15 mouse cellular contexts compared by ENCODE assay signal in genomic region chr2:22775681-22776080, GRCm38 (mm10). TPM values are rescaled to one million over a fixed set of nuclear protein-coding genes. Genes with fewer than 3 reads are reported as not detected.
DNase-seq lines count a peak whose midpoint lies in the region; ATAC-seq and TF ChIP-seq lines count a peak whose summit lies in the region.
"Had no signal": no experiment of that assay in that cellular context is flagged by ENCODE, and none has a peak within 500 bp of the region (broad histone marks: within the 10 kb centered on the region; RNA-seq: fewer than 3 reads in every experiment).

No protein-coding gene starts in this region.

- H3ac ChIP-seq in myocyte (ENCODE audit: control insufficient read depth, insufficient read length): no peak overlapping the region

- DNase-seq in lung, embryonic 14.5 days: peak; percentile 9
- DNase-seq in lung, adult 18-20 months: no peak
- peak; percentile 58 for DNase-seq in Muller cell, postnatal 12 days (ENCODE audit: inconsistent ontology term)
- no peak for DNase-seq in frontal cortex, postnatal 10 days (ENCODE audit: low spot score in 2 of 2)
- no peak for DNase-seq in adrenal gland, postnatal 4 days (ENCODE audit: low spot score in 2 of 2)
- DNase-seq: cerebellum, adult 18-20 months; gastrocnemius, postnatal 14 days; layer of hippocampus, adult 9-11 months had no signal

- H3K9ac ChIP-seq in lung, embryonic 14.5 days: no peak overlapping the region
- no peak overlapping the region for H3K9ac ChIP-seq in embryonic facial prominence, embryonic 15.5 days
- H3K9ac ChIP-seq: forebrain, embryonic 15.5 days; intestine, embryonic 15.5 days; limb, embryonic 15.5 days; neural tube, embryonic 12.5 days had no signal

- H3K9me3 ChIP-seq in lung, embryonic 14.5 days (ENCODE audit: low read depth, low read length): no peaks in the 10 kb centered on the region
- H3K9me3 ChIP-seq in embryonic facial prominence, embryonic 15.5 days (replicated peaks): no peaks in the 10 kb centered on the region
- H3K9me3 ChIP-seq: forebrain, embryonic 15.5 days; heart, embryonic 10.5 days; intestine, embryonic 15.5 days; limb, embryonic 15.5 days; neural tube, embryonic 12.5 days had no signal

- H3K36me3 ChIP-seq in lung, embryonic 14.5 days (ENCODE audit: insufficient read depth): no peaks in the 10 kb centered on the region
- H3K36me3 ChIP-seq in embryonic facial prominence, embryonic 15.5 days: no peaks in the 10 kb centered on the region
- H3K36me3 ChIP-seq in myocyte (ENCODE audit: control insufficient read depth, insufficient read depth): no peaks in the 10 kb centered on the region
- H3K36me3 ChIP-seq: forebrain, embryonic 15.5 days; heart, embryonic 10.5 days; intestine, embryonic 15.5 days; limb, embryonic 15.5 days; neural tube, embryonic 12.5 days had no signal

- H3K27me3 ChIP-seq in lung, embryonic 14.5 days (ENCODE audit: insufficient read depth, low read length): no peaks in the 10 kb centered on the region; the same call in 1 of the 2 replicates
- H3K27me3 ChIP-seq in embryonic facial prominence, embryonic 15.5 days: no peaks in the 10 kb centered on the region; the same call in 1 of the 2 replicates
- no peaks in the 10 kb centered on the region for H3K27me3 ChIP-seq in myocyte (ENCODE audit: control insufficient read depth, insufficient read depth, insufficient read length)
- H3K27me3 ChIP-seq: forebrain, embryonic 15.5 days had no signal

- no peak for ATAC-seq in lung, embryonic 14.5 days (ENCODE audit: insufficient read depth)
- no peak for ATAC-seq in embryonic facial prominence, embryonic 15.5 days (ENCODE audit: insufficient number of reproducible peaks, low FRiP score, low TSS enrichment, low read depth)
- ATAC-seq: forebrain, embryonic 15.5 days; intestine, embryonic 15.5 days had no signal

- TF ChIP-seq POLR2A in myocyte (IDR thresholded peaks at IDR 0.05; ENCODE audit: insufficient read length, low read depth): no peak

- no peaks in the 10 kb centered on the region for H3K79me2 ChIP-seq in myocyte (ENCODE audit: control insufficient read depth, insufficient read depth)

- H3K4me1 ChIP-seq in lung, embryonic 14.5 days (ENCODE audit: insufficient read depth): no peaks in the 10 kb centered on the region
- H3K4me1 ChIP-seq in embryonic facial prominence, embryonic 15.5 days: peaks cover 12% of the 10 kb centered on the region; the same call in 1 of the 2 replicates

- no peak overlapping the region; the same call in 1 of the 2 replicates for H3K4me2 ChIP-seq in lung, embryonic 14.5 days
- H3K4me2 ChIP-seq in embryonic facial prominence, embryonic 15.5 days (replicated peaks): peak overlapping the region; percentile 75; the same call in 1 of the 2 replicates
- peak overlapping the region; percentile 68 for H3K4me2 ChIP-seq in myocyte (ENCODE audit: low read depth)
- H3K4me2 ChIP-seq: forebrain, embryonic 15.5 days; intestine, embryonic 15.5 days; limb, embryonic 15.5 days; neural tube, embryonic 12.5 days had no signal

- no peak for TF ChIP-seq CTCF in lung, embryonic 14.5 days (IDR thresholded peaks at IDR 0.05; ENCODE audit: low read depth)

- WGBS in lung, embryonic 14.5 days: 44% methylated on average over 3 of the region's 3 CpGs
- WGBS in embryonic facial prominence, embryonic 15.5 days: 13% methylated on average over 3 of the region's 3 CpGs

- no peak overlapping the region for H3K4me3 ChIP-seq in lung, embryonic 14.5 days (ENCODE audit: low read depth, low read length)
- H3K4me3 ChIP-seq in embryonic facial prominence, embryonic 15.5 days (replicated peaks): no peak overlapping the region
- peak overlapping the region; percentile 29 for H3K4me3 ChIP-seq in myocyte
- H3K4me3 ChIP-seq: forebrain, embryonic 15.5 days; intestine, embryonic 15.5 days; limb, embryonic 15.5 days; neural tube, embryonic 12.5 days had no signal

- H3K27ac ChIP-seq in lung, embryonic 14.5 days (ENCODE audit: low read depth): no peak overlapping the region
- no peak overlapping the region for H3K27ac ChIP-seq in embryonic facial prominence, embryonic 15.5 days (replicated peaks)
- H3K27ac ChIP-seq: forebrain, embryonic 15.5 days; heart, embryonic 10.5 days; intestine, embryonic 15.5 days; limb, embryonic 15.5 days; neural tube, embryonic 12.5 days had no signal

TF ChIP-seq in myocyte, 11 proteins besides CTCF, POLR2A, EP300 and RAD21:
- no peak for TF ChIP-seq MAX (IDR thresholded peaks at IDR 0.05; ENCODE audit: low read depth)
- TF ChIP-seq POLR2AphosphoS2 (IDR thresholded peaks at IDR 0.05; ENCODE audit: insufficient read length, low read depth): no peak
- TF ChIP-seq MYOD1 (IDR thresholded peaks at IDR 0.05; ENCODE audit: control insufficient read depth in 1 of 3, insufficient read length in 2 of 3, low read depth in 2 of 3): no peak
- TF ChIP-seq E2F4 (IDR thresholded peaks at IDR 0.05; ENCODE audit: insufficient read depth): no peak
- TF ChIP-seq REST (IDR thresholded peaks at IDR 0.05; ENCODE audit: insufficient read depth, insufficient read length): no peak
- TF ChIP-seq TCF12 (IDR thresholded peaks at IDR 0.05; ENCODE audit: insufficient read depth, poor library complexity, severe bottlenecking): no peak
- no peak for TF ChIP-seq USF1 (IDR thresholded peaks at IDR 0.05; ENCODE audit: low read depth)
- TF ChIP-seq TCF3 (IDR thresholded peaks at IDR 0.05; ENCODE audit: insufficient read length, low read depth): no peak

RNA-seq across cellular contexts. Expression of gene Apbb1ip, which starts 1.8 kb away (rescaled TPM):
- polyA plus RNA-seq in lung, embryonic 14.5 days (2014; fragmentation: Nextera tagmentation; extraction: Ambion mirVana): 1.0 and 1.3 TPM in 2 replicates
- polyA plus RNA-seq in embryonic facial prominence, embryonic 15.5 days (2015; fragmentation: Nextera tagmentation; extraction: Ambion mirVana): 3.0 and 3.5 TPM in 2 replicates
- polyA plus RNA-seq in myocyte (2012; fragmentation: generic; extraction: Trizol): 4.9 TPM
- total RNA-seq in adrenal gland, postnatal 4 days (2021): 1 to 10 TPM; 3.9 to 4.0 TPM

Comparison
In these comparisons a context has a peak if more than half of its experiments do, and no peak if none do; other contexts are left out.
1. DNase-seq: peak in lung, embryonic 14.5 days (single experiment) and Muller cell, postnatal 12 days (single experiment); none in lung, adult 18-20 months (0 of 2), frontal cortex, postnatal 10 days (0 of 2) and adrenal gland, postnatal 4 days (0 of 2).